Mouse (Mus musculus) cortical plate, adult 2 months (tissue): ENCODE data around the gene Krtap22-2. TPM values are rescaled to one million over a fixed set of nuclear protein-coding genes. Genes with fewer than 3 reads are reported as not detected.
"Not testable (repeated sequence)": the region's sequence is repeated elsewhere in the genome, so short reads cannot be mapped to it uniquely, and the experiment has no call there.

ENCODE experiments used
- H3K27ac ChIP-seq: fragments of 200-500 bp; 2 replicates; pipeline ENCODE4 v1.5.1; 2012; ENCODE audit warnings: low read length, control low read depth, inconsistent platforms; ENCODE audit not compliant: insufficient read depth
- H3K4me1 ChIP-seq: fragments of 200-500 bp; 2 replicates; pipeline ENCODE4 v1.6.1; 2011; ENCODE audit warnings: low read length; ENCODE audit not compliant: control insufficient read depth, insufficient read depth
- H3K4me3 ChIP-seq: fragments of 200-500 bp; 2 replicates; pipeline ENCODE4 v1.5.1; 2011; ENCODE audit warnings: mild to moderate bottlenecking, low read length, control low read depth; ENCODE audit not compliant: insufficient read depth
- CTCF ChIP-seq: fragments of 200-500 bp; IDR thresholded peaks from 2 replicates; pipeline ENCODE4 v1.5.1; 2011; ENCODE audit warnings: mild to moderate bottlenecking, control low read depth, low read length; ENCODE audit not compliant: insufficient read depth; ENCODE audit errors: extremely low read depth
- POLR2A ChIP-seq: fragments of 200-500 bp; IDR thresholded peaks from 2 replicates; pipeline ENCODE4 v1.6.1; 2011; ENCODE audit warnings: mild to moderate bottlenecking, low read length, control low read depth; ENCODE audit not compliant: insufficient read depth; ENCODE audit errors: extremely low read depth
- polyA plus RNA-seq: library from polyadenylated mRNA; depleted of rRNA; stranded (reverse); fragments of >200 nt; gene quantifications from 2 replicates; pipeline ENCODE4 v1.2.3, GENCODE M21; 2012; rRNA removed

Krtap22-2 gene
- not detected in 2 replicates for polyA plus RNA-seq

GRCm38 (mm10) chr16:89010659-89011058 lies at the start of gene Krtap22-2:
Gene Krtap22-2, minus strand, starts transcription at chr16:89010759.
- no peak for TF ChIP-seq POLR2A
- Histone ChIP-seq H3K4me1 (no peaks in the 10 kb centered on the region), H3K4me3 (no peak within 1 kb of the TSS), H3K27ac (no peak within 1 kb of the TSS)

- Histone ChIP-seq H3K27ac (no peak within 1 kb of the TSS), H3K4me3 (no peak within 1 kb of the TSS)
- TF ChIP-seq POLR2A (no peak), CTCF (no peak)
Measured at GRCm38 (mm10) chr16:89047783-89048182, 37.2 kb upstream of the Krtap22-2 start, which contains the start of gene Krtap6-5. Gene Krtap6-5, minus strand, starts transcription at chr16:89047883.

GRCm38 (mm10) chr16:89041372-89041771 lies 30.8 kb upstream of the Krtap22-2 start, which contains the start of gene Gm10228:
Gene Gm10228, minus strand, starts transcription at chr16:89041472.
- H3K4me3 ChIP-seq, H3K27ac ChIP-seq, H3K4me1 ChIP-seq: not testable (repeated sequence)

More at GRCm38 (mm10) chr16:89047783-89048182, 37.2 kb upstream of the Krtap22-2 start, which contains the start of gene Krtap6-5:
- no peaks in the 10 kb centered on the region for H3K4me1 ChIP-seq

- not testable (repeated sequence) for H3K4me1 ChIP-seq, H3K4me3 ChIP-seq, H3K27ac ChIP-seq
Measured at GRCm38 (mm10) chr16:89031399-89031798, 20.8 kb upstream of the Krtap22-2 start, which contains the start of gene Krtap6-1. Gene Krtap6-1, plus strand, starts transcription at chr16:89031699.

- H3K27ac ChIP-seq, H3K4me1 ChIP-seq, H3K4me3 ChIP-seq: not testable (repeated sequence)
Measured at GRCm38 (mm10) chr16:89014984-89015383, 4.4 kb upstream of the Krtap22-2 start, which contains the start of gene Gm10229. Gene Gm10229, plus strand, starts transcription at chr16:89015284.

- no peak for TF ChIP-seq CTCF
- TF ChIP-seq POLR2A: no peak
- no peaks in the 10 kb centered on the region for H3K4me1 ChIP-seq
- no peak overlapping the region for H3K4me3 ChIP-seq
- no peak overlapping the region for H3K27ac ChIP-seq
Measured at GRCm38 (mm10) chr16:89013973-89014372, 3.4 kb upstream of the Krtap22-2 start.

- no peak for TF ChIP-seq POLR2A
- TF ChIP-seq CTCF: no peak
- Histone ChIP-seq H3K4me1 (no peaks in the 10 kb centered on the region), H3K27ac (no peak within 1 kb of the TSS), H3K4me3 (no peak within 1 kb of the TSS)
Measured at GRCm38 (mm10) chr16:88962773-88963172, 47.8 kb downstream of the Krtap22-2 start, which contains the start of gene Krtap16-3. Gene Krtap16-3, minus strand, starts transcription at chr16:88962873.

Other genes with a start within 250 kb of the Krtap22-2 start
- gene 2310057N15Rik, start 236.6 kb downstream of the Krtap22-2 start, polyA plus RNA-seq: not detected in 2 replicates
- not detected in 2 replicates for gene Gm5965, start 232.9 kb downstream of the Krtap22-2 start, polyA plus RNA-seq
- not detected in 2 replicates for gene Gm20741, start 198.5 kb downstream of the Krtap22-2 start, polyA plus RNA-seq
- gene Krtap15, start 190.5 kb downstream of the Krtap22-2 start, polyA plus RNA-seq: not detected in 2 replicates
- gene Krtap14, start 184.6 kb downstream of the Krtap22-2 start, polyA plus RNA-seq: not detected in 2 replicates
- not detected in 2 replicates for gene Krtap19-1, start 141.3 kb downstream of the Krtap22-2 start, polyA plus RNA-seq
- not detected in 2 replicates for gene Krtap19-2, start 136.5 kb downstream of the Krtap22-2 start, polyA plus RNA-seq
- not detected in 2 replicates for gene Krtap19-3, start 132.7 kb downstream of the Krtap22-2 start, polyA plus RNA-seq
- gene Krtap19-4, start 125.7 kb downstream of the Krtap22-2 start, polyA plus RNA-seq: not detected in 2 replicates
- gene Krtap19-5, start 114.3 kb downstream of the Krtap22-2 start, polyA plus RNA-seq: not detected in 2 replicates
- gene Krtap19-9b, start 78.5 kb downstream of the Krtap22-2 start, polyA plus RNA-seq: not detected in 2 replicates
- not detected in 2 replicates for gene Krtap16-3, start 47.9 kb downstream of the Krtap22-2 start, polyA plus RNA-seq
- gene Gm10229, start 4.5 kb upstream of the Krtap22-2 start, polyA plus RNA-seq: not detected in 2 replicates
- gene Krtap6-1, start 20.9 kb upstream of the Krtap22-2 start, polyA plus RNA-seq: not detected in 2 replicates
- gene Gm10228, start 30.7 kb upstream of the Krtap22-2 start, polyA plus RNA-seq: not detected in 2 replicates
- gene Krtap6-5, start 37.1 kb upstream of the Krtap22-2 start, polyA plus RNA-seq: not detected in 2 replicates
- gene 1110025L11Rik, start 53.2 kb upstream of the Krtap22-2 start, polyA plus RNA-seq: not detected in 2 replicates
- not detected in 2 replicates for gene Krtap6-3, start 73.3 kb upstream of the Krtap22-2 start, polyA plus RNA-seq
- gene Gm6358, start 130.1 kb upstream of the Krtap22-2 start, polyA plus RNA-seq: not detected in 2 replicates
- not detected in 2 replicates for gene Gm10061, start 140.3 kb upstream of the Krtap22-2 start, polyA plus RNA-seq
- gene Gm9789, start 147.2 kb upstream of the Krtap22-2 start, polyA plus RNA-seq: not detected in 2 replicates
- gene Gm7735, start 158.7 kb upstream of the Krtap22-2 start, polyA plus RNA-seq: not detected in 2 replicates
- gene 1110057P08Rik, start 164.0 kb upstream of the Krtap22-2 start, polyA plus RNA-seq: not detected in 2 replicates
- not detected in 2 replicates for gene Krtap20-2, start 195.1 kb upstream of the Krtap22-2 start, polyA plus RNA-seq